Mouse (Mus musculus) mature B cell (primary cell): ENCODE measurements around the gene Eif4a3.

Experiments used
- in situ Hi-C: fragments of 300-500 bp; cut with MboI; formaldehyde crosslinking; loops from 2 replicates; pipeline ENCODE4 v1.14.3; 2019

The Eif4a3 gene

DNA sequence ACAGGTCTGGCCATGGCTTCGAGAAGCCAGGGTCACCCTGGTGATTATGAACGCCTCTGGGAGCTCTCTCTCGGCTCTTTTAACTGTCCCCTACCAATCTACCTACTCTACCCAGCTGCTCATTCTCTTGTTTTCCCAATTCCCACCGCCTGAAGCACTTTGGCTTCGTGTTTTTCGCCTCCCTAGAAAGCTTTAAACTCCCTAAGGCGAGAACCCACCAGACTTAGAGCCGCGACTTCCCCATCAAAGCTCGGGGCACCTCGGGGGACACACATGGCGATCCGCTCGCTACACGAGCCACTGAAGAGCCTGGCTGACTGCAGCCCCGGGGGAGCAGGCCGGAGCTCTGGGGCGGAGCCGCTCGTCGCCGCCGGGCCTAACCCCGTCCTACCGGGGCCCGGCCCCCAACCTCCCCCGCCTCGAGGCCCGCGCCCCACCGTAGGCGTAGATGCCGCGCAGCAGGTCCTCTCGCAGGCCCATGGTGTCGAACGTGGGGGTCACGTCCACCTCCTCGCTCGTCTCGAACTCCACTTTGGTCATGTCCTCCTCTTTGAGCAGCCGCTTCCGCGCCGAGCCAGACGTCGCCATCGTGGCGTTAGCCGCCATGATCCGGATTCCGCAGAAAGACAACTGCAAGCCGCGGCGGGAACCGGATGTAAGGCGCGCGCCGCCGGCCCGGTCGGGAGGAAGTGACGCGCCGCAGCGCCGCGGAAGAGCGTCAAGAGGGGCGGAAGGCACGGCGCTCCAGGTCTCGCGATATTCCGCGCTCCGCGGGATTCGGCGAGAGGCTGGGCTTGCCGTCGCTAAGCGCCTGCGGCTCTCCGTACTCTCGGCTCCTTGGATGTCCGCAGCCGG lies at the start of gene Eif4a3:
TSS of gene Eif4a3 (minus strand) at position 699 of the 855 bp plus-strand sequence.
- in situ Hi-C loops: no loop called here

DNA sequence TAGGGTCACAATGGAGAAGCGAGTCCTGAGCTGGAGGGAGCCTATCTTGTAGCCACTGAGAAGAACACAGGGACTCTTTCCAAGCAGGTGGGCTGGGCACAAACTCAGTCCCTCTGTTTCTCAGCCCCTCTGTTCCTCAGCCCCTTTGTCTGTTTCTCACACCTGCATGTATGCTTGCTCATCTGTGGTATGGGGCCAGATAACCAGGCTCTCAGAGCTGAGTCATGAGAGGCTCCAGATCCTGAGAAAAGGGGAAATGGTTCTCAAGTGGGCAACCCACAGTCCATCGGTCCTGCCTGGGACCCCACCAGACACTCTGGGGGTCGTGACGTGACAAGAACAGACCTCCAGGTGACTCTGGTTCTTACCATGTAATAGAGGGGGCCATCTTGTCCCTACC lies 47.2 kb upstream of the Eif4a3 start:
- in situ Hi-C loops: no loop called here

DNA sequence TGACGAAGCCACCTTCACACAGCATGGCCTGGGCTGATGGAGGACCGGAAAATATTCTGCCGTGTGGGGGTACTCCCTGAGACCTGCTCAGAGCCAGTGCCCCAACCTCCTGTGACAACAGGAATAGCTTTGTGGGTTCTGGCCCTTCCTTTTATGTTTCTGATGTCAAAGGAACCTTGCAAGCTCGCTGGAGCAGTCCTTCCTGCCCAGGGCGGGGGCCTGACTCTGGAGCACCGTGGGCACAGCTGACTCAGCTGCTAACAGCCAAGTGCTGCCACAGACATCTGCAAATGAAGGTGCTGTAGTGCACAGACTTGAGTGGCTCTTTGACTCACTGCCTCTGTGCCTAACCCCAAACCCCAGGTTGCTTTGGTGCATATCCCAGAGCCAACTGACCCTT lies 45.0 kb upstream of the Eif4a3 start:
- in situ Hi-C loops: no loop called here

DNA sequence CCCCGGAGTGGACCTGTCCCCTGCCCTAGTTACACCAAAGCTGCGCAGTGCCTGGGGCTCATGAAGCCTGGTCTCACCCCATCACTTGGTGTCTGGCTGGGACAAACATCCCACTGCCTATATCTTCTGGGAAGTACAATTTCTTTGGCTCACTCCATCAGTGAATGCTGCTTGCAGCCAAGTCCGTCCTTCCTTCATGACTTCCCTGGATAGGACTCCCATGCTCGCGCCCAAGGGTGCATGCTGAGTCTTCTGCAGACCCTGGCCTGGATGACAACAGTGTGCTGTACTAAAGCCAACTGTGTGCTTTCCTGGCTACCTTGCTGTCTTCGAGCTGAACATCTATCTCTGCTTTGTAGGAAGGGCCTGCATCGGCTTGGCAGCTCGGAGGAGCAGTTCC lies 44.3 kb upstream of the Eif4a3 start:
- in situ Hi-C loops: no loop called here

DNA sequence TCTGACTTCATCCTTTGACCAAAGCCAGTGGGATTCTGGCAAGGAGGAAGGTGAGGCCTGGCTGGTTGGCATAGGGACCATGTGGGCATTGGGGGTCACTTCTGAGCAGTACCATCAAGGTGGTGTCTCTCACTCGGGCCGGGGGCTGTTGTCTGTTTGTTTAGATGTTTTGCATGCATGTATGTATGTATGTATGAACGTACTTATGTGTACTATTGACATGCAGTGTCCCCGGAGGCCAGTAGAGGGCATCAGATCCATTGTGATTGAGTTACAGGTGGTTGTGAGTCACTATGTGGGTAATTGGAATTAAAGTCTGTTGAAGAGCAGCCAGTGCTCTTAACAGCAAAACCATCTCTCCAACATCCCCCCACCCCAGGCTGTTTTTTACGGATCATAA lies 39.7 kb upstream of the Eif4a3 start:
- in situ Hi-C loops: no loop called here

DNA sequence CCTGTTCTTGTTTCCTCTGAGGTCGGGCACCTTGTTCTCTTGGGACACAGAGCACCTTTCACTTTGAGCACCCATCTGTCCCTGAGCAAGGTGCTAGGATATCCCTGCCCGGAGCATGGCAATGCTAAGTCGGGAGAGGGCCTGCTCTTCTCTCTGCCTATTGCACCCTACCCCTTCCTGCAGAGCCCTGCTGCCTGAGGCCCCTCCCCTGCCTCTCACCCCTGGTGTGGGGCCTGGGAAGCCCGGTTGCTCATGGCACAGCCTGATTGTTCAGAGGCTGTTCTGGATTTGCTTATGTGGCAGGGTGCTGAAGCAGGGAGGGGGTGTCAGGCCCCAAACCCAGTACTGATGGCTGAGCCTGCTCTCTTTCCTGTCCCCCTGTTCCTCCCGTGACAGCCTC lies 39.3 kb upstream of the Eif4a3 start:
- in situ Hi-C loops: no loop called here

DNA sequence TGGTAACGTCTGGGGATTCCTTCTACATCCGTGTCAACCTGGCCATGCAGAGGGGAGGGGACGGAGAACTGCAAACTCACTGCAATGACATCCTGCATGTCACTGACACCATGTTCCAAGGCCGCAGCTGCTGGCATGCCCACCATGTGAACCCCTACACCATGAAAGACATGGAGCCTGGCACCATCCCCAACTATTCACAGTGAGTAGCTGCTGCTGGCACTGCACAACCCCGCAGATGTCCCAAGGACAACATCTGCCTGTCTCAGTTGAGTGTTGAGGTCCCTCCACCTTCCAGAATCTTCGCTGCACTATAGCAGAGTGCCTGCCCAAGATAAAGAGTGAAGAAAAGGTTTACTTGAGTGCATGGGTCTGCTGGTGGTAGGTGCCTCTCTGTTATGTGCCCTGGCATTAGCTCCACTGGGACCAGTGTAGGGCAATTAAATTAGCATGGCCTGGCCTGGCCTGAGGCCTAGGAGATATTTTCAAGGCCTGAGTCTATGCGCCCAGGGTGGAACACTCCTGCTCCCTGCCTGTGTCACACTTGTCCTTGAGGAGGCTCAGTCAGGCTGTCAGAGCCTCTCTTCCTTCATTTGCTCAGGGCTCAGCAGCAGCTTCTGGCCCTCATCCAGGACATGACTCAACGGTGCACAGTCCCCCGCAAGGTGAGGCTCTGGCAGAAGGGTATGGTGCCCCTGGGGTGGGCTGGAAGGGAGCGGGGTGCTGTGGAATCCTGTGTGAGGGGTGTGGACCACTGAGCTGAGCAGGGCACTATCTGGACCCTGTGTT lies 38.6 kb upstream of the Eif4a3 start:
- in situ Hi-C loops: no loop called here

DNA sequence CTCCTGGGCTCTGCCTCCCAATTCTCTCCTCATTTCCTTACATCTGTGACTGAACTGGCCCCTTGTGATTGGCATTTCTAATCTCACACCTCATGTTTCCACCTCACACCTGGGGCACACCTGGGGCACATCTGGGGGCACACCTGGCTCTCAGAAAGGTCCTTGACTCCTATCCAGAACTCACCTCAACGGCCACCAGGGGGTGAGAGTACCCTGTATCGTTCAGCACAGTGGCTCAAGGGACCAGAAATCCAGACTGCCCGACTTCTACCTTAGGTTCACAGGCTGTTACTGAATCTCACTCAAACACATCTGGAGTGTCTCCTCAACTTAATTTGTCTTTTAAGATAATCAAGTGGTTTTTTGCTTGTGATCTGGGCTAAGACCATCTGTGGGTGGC lies 32.1 kb upstream of the Eif4a3 start:
- in situ Hi-C loops: no loop called here

DNA sequence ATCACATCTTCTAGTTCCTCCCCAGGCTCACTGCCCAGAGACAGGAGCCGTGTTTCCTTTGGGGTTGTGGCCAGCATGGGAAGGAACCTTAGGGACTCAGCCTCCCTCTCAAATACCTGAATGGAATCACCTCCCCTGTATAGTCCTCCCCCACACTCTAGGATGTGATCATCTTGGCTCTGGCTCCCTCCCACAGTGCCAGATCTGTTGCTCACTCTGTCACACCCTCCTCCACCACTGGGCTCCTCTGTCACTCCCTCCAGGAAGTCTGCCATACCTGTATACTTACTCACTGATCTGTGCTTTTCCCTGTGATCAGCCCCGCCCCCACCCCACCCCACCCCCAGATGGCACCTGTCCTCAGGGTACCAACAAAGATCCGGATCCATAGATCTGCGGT lies 30.7 kb upstream of the Eif4a3 start:
- in situ Hi-C loops: no loop called here

DNA sequence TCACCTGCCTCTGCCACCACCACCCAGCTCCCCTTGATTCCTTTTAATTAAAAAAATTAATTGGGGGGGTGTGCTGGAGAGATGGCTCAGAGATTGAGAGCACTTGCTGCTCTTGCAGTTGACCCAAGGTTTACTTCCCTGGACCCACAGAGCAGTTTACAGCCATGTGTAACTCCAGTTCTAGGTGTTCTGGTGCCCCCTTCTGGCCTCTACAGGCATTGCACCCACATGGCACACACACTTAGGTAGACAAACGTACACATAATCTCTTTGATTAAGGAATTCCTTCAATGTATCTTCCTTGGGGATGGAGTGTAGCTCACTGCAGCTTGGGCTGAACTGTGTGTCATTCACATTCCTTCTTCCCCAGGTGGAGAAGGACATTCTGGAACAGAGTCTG lies 25.2 kb upstream of the Eif4a3 start:
- in situ Hi-C loops: no loop called here

DNA sequence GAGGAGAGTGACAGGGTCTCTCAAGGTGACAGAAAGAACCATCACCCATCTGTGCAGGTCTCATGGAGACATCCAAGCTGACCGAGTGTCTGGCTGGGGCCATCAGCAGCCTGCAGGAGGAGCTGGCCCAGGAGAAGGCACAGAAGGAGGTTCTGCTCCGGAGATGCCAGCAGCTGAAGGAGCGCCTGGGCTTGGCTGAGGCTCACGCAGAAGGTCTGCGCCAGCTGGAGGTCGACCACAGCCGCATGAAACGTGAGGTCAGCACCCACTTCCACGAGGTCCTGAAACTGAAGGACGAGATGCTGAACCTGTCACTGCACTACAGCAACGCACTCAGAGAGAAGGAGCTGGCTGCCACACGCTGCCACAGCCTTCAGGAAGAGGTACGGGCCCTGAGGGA lies 22.6 kb upstream of the Eif4a3 start:
- in situ Hi-C loops: no loop called here

DNA sequence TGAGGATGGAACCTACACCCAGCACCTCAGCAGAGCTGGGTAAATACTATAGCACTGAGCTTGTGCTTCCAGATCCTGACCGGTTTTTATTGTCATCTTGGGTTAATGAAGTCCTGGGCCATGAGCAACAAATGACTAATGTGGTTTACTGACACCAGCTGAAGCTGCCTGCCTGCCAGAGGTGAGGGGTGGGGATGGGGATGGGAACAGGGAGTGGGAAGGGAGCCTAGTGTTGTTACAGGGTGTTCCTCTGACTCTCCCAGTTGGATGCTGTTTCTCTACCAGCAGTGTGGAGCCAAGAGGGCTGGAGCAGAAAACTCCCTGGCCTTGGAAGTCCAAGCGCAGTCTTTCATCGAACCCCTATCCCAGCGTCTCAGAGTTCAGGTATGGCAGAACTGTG lies 16.8 kb upstream of the Eif4a3 start:
- in situ Hi-C loops: no loop called here

DNA sequence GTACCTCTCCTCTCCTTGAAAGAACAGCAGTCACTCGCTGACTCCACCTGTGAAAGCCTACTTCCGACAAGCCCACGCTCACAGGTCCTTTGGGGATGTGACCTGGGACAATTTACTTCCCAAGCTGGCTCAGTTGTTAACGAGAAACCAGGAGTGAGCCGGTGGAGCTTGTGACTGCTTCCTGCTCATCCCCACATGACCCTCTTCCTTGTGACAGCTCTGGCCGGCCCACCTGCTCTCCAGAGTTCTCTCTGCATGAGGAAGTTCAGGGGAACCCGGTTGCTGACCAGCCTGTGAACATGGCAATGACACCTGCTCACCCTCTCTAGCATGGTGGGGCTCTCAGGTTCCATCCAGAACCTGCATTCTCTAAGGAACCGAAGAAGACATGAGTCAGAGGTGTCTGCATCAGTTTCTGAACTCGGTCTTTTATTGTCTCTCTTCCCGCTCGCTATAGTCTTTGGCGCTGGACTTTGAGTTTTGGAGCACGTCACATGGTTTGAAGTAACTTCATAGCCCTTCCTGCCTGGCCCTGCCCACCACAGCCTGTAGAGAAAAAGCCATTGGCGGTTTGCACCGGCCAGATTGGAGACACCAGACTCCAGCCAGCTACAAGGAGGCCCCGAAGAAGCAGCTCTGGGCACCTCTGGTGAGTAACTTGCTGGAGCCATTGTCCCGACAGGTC lies 14.5 kb upstream of the Eif4a3 start:
- in situ Hi-C loops: no loop called here

DNA sequence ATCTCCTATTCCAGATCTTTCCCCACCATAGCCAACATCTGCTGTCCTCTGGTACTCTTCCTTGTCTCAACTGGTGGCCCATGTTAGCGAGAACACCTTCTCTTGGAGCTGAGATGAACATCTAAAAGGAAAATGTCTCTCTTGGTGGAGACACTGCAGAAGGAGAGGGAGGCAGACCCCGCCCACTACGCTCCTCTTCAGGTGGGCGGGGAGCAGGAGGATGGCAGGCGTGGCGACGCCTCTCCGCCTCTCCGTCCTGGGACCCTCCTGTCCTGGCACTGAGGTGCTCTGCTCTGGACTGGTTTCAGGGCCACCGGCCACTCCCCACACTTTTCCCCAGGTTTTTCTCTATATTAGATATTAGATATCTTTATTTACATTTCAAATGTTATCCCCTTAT lies 10.7 kb upstream of the Eif4a3 start:
- in situ Hi-C loops: no loop called here

DNA sequence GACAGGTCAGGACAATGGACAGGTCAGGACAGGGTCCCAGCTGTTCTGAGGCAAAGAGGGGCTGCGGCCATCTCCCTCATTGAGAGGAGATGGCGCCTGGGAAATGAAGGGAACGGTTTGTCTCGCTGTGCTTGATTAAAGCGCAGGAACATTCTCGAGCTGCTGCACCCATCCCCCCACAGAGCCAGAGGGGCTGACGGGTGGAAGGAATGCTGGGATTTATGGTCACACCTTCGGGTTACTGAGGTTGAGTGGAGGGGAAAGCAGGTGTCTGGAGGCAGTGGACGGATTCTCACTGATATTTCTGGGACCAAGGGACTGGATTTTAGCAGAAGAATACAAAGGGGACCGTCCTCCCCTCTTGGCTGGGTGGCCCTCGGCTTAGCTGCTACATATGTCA lies 8.0 kb upstream of the Eif4a3 start:
- in situ Hi-C loops: no loop called here

DNA sequence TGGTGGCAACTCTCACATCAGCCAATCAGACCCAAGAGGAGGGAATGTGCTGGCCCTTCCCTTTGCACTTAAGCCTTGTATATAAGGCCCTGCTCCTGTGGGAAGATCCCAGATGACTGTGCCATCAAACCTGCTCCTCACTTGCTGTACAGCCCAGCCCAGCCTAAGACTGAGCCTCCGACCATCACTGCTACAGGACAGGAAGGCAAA lies 7.7 kb upstream of the Eif4a3 start, which contains the start of gene Card14:
TSS of gene Card14 (plus strand) at position 111 of the 210 bp plus-strand sequence.
- in situ Hi-C loops: no loop called here

DNA sequence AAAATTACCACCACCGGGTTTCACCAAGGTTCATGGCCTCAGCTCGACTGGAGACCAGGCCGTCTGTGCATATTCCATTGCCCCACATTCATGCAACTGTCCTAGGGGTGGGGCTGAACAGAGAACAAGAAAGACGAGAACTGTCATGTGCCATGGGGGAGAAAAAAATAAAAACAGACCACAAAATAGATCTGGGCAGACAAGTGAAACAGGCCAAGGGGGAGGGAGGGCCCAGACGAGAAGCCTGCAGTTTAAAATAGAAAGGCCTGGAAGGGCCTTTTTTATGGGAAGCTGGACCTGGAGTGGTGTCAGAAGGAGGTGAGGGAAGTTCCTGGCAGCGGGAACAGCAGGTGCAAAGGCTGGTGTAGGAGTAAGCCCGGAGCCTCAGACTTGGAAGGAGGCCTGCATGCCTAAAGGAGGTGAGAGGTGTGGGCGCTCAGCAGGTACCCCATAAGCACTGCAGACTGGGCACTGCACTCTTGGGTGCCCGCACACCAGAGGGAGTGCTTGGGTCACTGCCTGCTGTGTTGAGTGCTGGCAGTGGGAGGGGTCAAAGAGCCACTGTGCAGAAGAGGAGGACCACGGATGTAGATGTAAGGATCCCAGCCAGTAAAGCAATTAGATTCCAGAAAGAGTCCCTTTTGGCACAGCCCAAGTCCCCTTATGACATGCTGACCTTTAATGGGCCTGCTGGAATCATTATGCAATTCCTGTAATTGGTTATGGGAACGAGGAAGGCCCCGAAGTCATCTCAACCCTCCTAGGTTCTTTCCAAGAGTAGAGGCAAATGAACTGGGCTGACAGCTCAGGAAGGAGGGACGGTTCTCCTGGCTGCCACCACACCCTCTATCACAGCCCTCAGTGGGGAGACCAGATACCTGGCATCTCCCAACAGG lies 7.1 kb upstream of the Eif4a3 start:
- in situ Hi-C loops: no loop called here

DNA sequence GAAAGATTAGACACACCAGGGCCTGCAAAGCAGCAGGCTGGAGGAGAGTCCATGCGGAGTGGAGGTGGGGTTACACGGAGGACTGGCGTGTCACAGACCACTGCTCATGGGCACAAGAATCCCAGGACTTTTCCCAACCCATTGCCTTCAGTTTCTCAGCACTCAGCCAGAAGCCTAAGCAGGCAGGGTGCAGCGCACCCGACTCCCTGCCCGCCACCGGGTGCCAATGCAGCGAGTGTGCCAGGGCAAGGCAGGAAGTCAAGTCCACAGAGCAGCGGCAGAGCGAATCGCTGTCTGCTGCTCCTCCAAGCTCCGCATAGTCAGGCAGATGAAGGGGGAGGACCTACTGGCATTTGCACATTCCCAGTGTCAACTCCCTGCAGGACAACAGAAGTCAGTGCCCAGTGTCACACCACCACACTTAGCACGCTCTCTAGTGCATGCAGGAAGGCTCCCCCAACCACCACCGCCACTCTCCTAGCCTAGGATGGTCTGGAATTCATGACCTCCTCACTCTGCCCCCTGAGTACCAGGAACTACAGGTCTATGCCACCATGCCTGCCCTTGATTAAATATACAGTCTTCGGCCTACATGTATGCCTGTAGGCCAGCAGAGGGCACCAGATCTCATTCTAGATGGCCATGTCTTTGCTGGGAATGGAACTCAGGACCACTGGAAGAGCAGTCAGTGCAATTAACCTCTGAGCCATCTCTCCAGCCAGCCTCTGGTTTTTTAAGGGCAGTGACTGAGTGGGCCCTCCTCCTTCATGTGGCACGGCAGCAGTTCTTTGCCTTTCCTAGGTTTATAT lies 5.2 kb upstream of the Eif4a3 start:
- in situ Hi-C loops: no loop called here

DNA sequence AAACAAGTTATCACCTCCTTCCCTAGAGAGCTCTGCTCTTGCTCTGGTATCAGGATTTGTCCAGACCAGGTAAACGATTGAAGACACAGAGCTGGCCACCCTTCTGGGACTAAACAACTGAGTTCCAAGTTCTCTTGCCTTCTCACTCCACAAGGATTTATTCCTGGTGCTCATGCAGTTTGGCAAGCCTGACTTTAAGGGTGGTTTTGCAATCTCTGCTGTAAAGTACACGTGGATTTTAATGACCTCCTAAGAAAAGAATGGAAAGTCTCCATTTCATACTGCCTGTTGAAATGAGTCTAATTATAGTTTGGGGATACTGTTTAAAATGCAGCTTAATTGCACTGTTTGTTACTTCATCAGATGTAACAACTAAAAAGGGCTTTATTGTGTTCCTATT lies 1.1 kb upstream of the Eif4a3 start:
- in situ Hi-C loops: no loop called here

DNA sequence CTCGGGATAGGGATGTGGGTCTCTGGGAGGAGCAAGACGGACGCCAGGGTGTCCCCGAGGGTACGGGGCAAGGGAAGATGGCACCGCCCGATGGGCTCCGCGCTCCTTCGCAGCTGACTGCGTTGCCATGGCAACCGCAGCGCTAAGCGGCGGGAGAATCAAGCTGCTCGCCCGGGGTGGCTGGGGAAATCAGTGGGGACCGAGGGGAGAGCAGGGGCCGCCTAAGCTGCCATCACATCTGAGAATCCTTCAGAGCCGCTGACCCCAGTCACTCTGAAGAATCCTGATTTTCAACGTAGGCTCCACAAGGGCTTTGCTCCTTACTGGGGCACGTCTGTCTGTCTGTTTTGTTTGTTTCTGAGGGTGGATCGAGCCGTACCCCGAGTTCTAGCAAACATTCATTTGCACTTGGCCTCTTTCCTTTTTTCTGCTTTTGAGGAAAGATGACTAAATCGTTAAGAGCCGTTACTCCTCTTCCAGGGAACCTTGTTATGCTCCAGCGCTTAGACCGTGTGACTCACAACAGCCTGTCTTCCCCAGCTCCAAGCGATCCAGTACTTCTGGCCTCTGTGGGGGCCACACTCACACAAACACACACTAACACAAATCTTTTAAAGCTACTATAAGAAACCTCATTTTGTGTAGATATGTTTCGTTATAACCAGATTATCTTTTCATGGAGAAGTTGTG lies 502 bp upstream of the Eif4a3 start:
- in situ Hi-C loops: no loop called here

DNA sequence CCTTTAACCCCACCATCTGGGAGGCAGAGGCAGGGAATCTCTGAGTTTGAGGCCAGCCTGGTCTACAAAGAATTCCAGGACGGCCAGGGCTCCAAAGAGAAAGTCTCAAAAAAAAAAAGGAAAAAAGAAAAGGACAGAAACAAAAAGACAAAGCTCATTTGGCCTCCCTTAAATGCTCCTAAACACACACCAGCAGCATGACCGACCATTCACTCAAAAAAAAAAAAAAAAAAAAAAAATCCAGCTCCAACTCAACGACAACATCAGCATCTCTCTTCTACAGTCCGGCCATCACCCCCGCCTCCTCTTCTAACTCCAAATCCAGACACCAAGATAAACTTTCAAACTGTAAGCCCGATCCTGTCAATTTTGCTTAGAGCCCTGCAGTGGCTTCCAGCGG lies 972 bp downstream of the Eif4a3 start:
- in situ Hi-C loops: no loop called here
